Mouse (Mus musculus): ENCODE results near the gene Trabd. TPM values are rescaled to one million over a fixed set of nuclear protein-coding genes. Genes with fewer than 3 reads are reported as not detected.

Trabd gene
- polyA plus RNA-seq, 1 experiment: 20.5 TPM

GRCm38 (mm10) chr15:89075478-89076147, 689 bp downstream of the Trabd start:
- Histone ChIP-seq H3K4me1 (ENCODE audit: control insufficient read depth, insufficient read depth, low read length) (peaks cover 10% of the 10 kb centered on the region; the same call in 1 of the 2 replicates), H3K4me3 (ENCODE audit: insufficient read depth, low read length) (peak overlapping the region; percentile 60), H3K27ac (ENCODE audit: insufficient read depth, low read length) (peak overlapping the region; percentile 57)
- TF ChIP-seq CTCF (IDR thresholded peaks at IDR 0.05; ENCODE audit: borderline replicate concordance, insufficient read depth, low read length): 0 out of 2 replicates have a peak, but pooled peaks have one; percentile 0
- peak; percentile 77 for TF ChIP-seq POLR2A (IDR thresholded peaks at IDR 0.05; ENCODE audit: low read depth, low read length)

GRCm38 (mm10) chr15:89076156-89076731, 1.3 kb downstream of the Trabd start:
- Histone ChIP-seq H3K4me3 (ENCODE audit: insufficient read depth, low read length) (peak overlapping the region; percentile 77), H3K27ac (ENCODE audit: insufficient read depth, low read length) (0 out of 2 replicates have a peak overlapping the region, but pooled peaks have one; percentile 1), H3K4me1 (ENCODE audit: control insufficient read depth, insufficient read depth, low read length) (peaks cover 10% of the 10 kb centered on the region; the same call in 1 of the 2 replicates)
- TF ChIP-seq POLR2A (IDR thresholded peaks at IDR 0.05; ENCODE audit: low read depth, low read length) (no peak), CTCF (IDR thresholded peaks at IDR 0.05; ENCODE audit: borderline replicate concordance, insufficient read depth, low read length) (no peak)

DNA sequence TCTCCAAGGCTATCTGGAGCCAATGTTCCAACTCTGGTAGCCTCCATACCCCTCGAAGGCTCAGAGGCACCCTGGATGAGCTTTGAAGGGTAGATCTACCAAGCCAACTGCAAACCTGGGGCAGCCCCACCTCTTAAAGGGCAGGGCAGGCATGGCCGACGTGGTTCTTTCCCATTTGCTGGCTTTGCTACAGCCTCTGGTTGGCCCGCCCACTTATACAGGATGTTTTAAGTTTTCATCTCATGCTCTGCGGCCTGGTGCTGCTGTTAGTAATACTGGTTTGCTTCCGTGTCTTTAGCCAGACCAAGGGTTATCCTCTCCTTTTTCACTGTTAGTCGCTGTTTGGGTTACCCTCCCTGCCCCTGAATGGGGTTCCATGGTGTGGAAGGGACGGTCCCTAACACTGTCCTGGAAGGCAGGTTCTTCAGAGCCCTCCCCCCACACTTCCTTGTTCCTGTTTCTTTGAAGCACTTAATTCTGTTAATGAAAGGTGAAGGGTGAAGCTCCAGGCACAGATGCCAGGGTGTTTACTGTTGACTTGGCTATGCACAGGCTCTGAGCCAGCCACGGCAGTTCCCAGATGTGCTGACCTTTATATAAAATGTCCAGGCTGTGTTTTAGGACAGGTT, 3.4 kb downstream of the Trabd start:
- TF ChIP-seq CTCF (IDR thresholded peaks at IDR 0.05; ENCODE audit: borderline replicate concordance, insufficient read depth, low read length): no peak
- H3K4me1 ChIP-seq (ENCODE audit: control insufficient read depth, insufficient read depth, low read length): peaks cover 10% of the 10 kb centered on the region; the same call in 1 of the 2 replicates
- no peak overlapping the region for H3K27ac ChIP-seq (ENCODE audit: insufficient read depth, low read length)
- H3K4me3 ChIP-seq (ENCODE audit: insufficient read depth, low read length): peak overlapping the region; percentile 29

GRCm38 (mm10) chr15:89083906-89084305, 9.0 kb downstream of the Trabd start:
- Histone ChIP-seq H3K4me1 (ENCODE audit: control insufficient read depth, insufficient read depth, low read length) (no peaks in the 10 kb centered on the region), H3K27ac (ENCODE audit: insufficient read depth, low read length) (no peak overlapping the region), H3K4me3 (ENCODE audit: insufficient read depth, low read length) (no peak overlapping the region)
- TF ChIP-seq CTCF (IDR thresholded peaks at IDR 0.05; ENCODE audit: borderline replicate concordance, insufficient read depth, low read length): no peak
- no peak for TF ChIP-seq POLR2A (IDR thresholded peaks at IDR 0.05; ENCODE audit: low read depth, low read length)

- H3K4me3 ChIP-seq (ENCODE audit: insufficient read depth, low read length): no peak overlapping the region
- H3K4me1 ChIP-seq (ENCODE audit: control insufficient read depth, insufficient read depth, low read length): no peaks in the 10 kb centered on the region
- TF ChIP-seq POLR2A (IDR thresholded peaks at IDR 0.05; ENCODE audit: low read depth, low read length) (no peak), CTCF (IDR thresholded peaks at IDR 0.05; ENCODE audit: borderline replicate concordance, insufficient read depth, low read length) (no peak)
- H3K27ac ChIP-seq (ENCODE audit: insufficient read depth, low read length): no peak overlapping the region
Observed at GRCm38 (mm10) chr15:89084826-89085225, 9.9 kb downstream of the Trabd start.

- TF ChIP-seq POLR2A (IDR thresholded peaks at IDR 0.05; ENCODE audit: low read depth, low read length) (peak; percentile 87), CTCF (IDR thresholded peaks at IDR 0.05; ENCODE audit: borderline replicate concordance, insufficient read depth, low read length) (no peak)
Observed at GRCm38 (mm10) chr15:89088607-89089247, 13.8 kb downstream of the Trabd start, which contains the start of gene Selenoo. Gene Selenoo, plus strand, starts transcription at chr15:89089084.

DNA sequence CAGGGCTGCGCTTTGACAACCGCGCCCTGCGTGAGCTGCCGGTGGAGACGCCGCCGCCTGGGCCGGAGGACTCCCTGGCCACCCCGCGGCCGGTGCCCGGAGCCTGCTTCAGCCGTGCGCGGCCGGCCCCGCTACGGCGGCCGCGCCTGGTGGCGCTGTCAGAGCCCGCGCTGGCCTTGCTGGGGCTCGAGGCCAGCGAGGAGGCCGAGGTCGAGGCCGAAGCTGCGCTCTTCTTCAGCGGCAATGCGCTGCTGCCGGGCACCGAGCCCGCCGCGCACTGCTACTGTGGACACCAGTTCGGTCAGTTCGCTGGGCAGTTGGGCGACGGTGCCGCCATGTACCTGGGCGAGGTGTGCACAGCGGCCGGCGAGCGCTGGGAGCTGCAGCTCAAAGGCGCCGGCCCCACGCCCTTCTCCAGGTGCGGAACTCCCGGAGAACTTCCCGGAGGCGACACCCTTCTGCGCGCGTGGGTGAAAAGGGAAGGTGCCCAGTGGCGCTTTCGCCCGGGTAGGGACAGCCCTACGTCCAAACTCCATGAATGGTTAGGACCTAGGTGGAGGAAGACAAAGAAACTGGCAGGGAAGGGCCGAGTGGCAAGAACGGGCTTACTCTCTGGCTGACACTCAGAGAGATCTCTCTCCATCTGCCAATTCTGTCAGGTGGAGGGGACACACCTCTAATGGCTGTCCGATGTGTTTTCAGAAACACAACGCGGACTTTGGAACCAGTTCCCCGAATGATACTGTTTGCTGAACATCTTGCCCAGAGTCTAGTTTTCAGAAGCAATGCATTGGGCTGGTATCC, 14.5 kb downstream of the Trabd start:
- H3K4me3 ChIP-seq (ENCODE audit: insufficient read depth, low read length): peak overlapping the region; percentile 60
- no peaks in the 10 kb centered on the region for H3K4me1 ChIP-seq (ENCODE audit: control insufficient read depth, insufficient read depth, low read length)
- TF ChIP-seq CTCF (IDR thresholded peaks at IDR 0.05; ENCODE audit: borderline replicate concordance, insufficient read depth, low read length) (no peak), POLR2A (IDR thresholded peaks at IDR 0.05; ENCODE audit: low read depth, low read length) (no peak)
- peak overlapping the region; percentile 68 for H3K27ac ChIP-seq (ENCODE audit: insufficient read depth, low read length)

More at GRCm38 (mm10) chr15:89088607-89089247, 13.8 kb downstream of the Trabd start, which contains the start of gene Selenoo:
- H3K4me1 ChIP-seq (ENCODE audit: control insufficient read depth, insufficient read depth, low read length): no peaks in the 10 kb centered on the region
- peak within 1 kb of the TSS; percentile 68 for H3K27ac ChIP-seq (ENCODE audit: insufficient read depth, low read length)
- peak within 1 kb of the TSS; percentile 60 for H3K4me3 ChIP-seq (ENCODE audit: insufficient read depth, low read length)

DNA sequence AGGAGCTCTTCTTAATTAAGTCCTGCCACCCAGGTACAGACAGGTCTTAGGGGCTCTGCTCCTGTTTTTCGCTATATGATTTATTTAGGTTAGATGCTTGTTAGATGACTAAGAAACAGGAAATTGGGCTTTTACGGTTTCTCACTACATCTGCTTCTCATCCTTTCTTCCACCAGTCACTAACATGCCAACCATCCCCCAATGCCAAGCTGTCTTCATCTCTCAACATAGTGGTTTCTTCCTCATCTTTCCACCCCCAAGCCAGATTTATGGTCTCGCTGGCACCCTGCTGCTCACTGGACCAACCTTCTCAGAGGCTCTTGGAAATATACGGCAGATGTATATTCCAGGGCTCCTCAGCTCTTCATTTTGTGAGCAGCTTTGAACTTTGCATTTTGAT, 15.7 kb downstream of the Trabd start:
- Histone ChIP-seq H3K27ac (ENCODE audit: insufficient read depth, low read length) (no peak overlapping the region), H3K4me3 (ENCODE audit: insufficient read depth, low read length) (no peak overlapping the region), H3K4me1 (ENCODE audit: control insufficient read depth, insufficient read depth, low read length) (no peaks in the 10 kb centered on the region)
- TF ChIP-seq POLR2A (IDR thresholded peaks at IDR 0.05; ENCODE audit: low read depth, low read length): no peak
- no peak for TF ChIP-seq CTCF (IDR thresholded peaks at IDR 0.05; ENCODE audit: borderline replicate concordance, insufficient read depth, low read length)

- Histone ChIP-seq H3K4me3 (ENCODE audit: insufficient read depth, low read length) (no peak overlapping the region), H3K4me1 (ENCODE audit: control insufficient read depth, insufficient read depth, low read length) (no peaks in the 10 kb centered on the region), H3K27ac (ENCODE audit: insufficient read depth, low read length) (no peak overlapping the region)
- TF ChIP-seq POLR2A (IDR thresholded peaks at IDR 0.05; ENCODE audit: low read depth, low read length) (no peak), CTCF (IDR thresholded peaks at IDR 0.05; ENCODE audit: borderline replicate concordance, insufficient read depth, low read length) (no peak)
Observed at GRCm38 (mm10) chr15:89092181-89092580, 17.3 kb downstream of the Trabd start.
